Mouse (Mus musculus): ENCODE data around the gene St6galnac6.

DNA sequence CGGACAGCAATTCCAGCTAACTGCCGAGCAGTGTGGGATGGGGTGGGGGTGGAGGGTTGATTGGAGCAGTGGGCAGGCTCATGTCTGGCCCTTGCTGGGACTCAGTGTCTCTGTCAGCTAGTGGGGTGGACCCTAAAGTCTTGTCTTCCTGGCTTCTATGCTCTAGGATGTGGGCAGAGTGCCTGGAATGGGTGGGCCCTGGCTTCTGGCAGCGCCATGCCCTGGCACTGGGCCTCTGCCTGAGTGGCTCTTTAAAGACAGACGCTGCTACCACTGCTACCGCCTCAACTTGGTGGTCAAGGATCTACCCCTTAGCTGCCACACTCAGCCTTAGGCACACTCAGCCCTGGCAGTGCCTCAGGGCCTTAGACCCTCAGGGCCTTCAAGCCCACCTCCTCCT lies 29.2 kb downstream of the St6galnac6 start:
- TF ChIP-seq CTCF (IDR thresholded peaks at IDR 0.05) (0 out of 2 replicates have a peak, but pooled peaks have one; percentile 3), EP300 (IDR thresholded peaks at IDR 0.05) (no peak)

Measured in lung, postnatal 0 days (tissue).